Mouse (Mus musculus) liver, embryonic 15.5 days (tissue): Measurements from ENCODE around the gene Tpgs1. TPM values are rescaled to one million over a fixed set of nuclear protein-coding genes. Genes with fewer than 3 reads are reported as not detected.
A peak's percentile ranks its signal among the peaks of the same experiment; 100 is the strongest.
"Not testable (repeated sequence)": the region's sequence is repeated elsewhere in the genome, so short reads cannot be mapped to it uniquely, and the experiment has no call there.

ENCODE experiments used
- ATAC-seq: fragments of 200-750 bp; cut with Nextera tagmentation; 2 replicates; pipeline ENCODE4 v1.8.0; 2017; ENCODE audit warnings: moderate number of reproducible peaks, mild to moderate bottlenecking, moderate library complexity; ENCODE audit not compliant: insufficient read depth
- H3K27ac ChIP-seq: fragments of 300-500 bp; sonication (generic); replicated peaks from 2 replicates; pipeline ENCODE4 v1.5.1; 2015; ENCODE audit warnings: mild to moderate bottlenecking, inconsistent platforms
- H3K27me3 ChIP-seq: fragments of 300-500 bp; sonication (generic); 2 replicates; pipeline ENCODE4 v1.6.1; 2015; ENCODE audit warnings: mild to moderate bottlenecking, inconsistent platforms
- H3K36me3 ChIP-seq: fragments of 300-500 bp; sonication (generic); replicated peaks from 2 replicates; pipeline ENCODE4 v1.6.1; 2015; ENCODE audit warnings: moderate library complexity, mild to moderate bottlenecking, inconsistent platforms
- H3K4me1 ChIP-seq: fragments of 300-500 bp; sonication (generic); replicated peaks from 2 replicates; pipeline ENCODE4 v1.6.1; 2015; ENCODE audit warnings: inconsistent platforms
- H3K4me2 ChIP-seq: fragments of 300-500 bp; sonication (generic); 2 replicates; pipeline ENCODE4 v1.6.1; 2015; ENCODE audit warnings: moderate library complexity, mild to moderate bottlenecking, inconsistent platforms
- H3K4me3 ChIP-seq: fragments of 300-500 bp; sonication (generic); replicated peaks from 2 replicates; pipeline ENCODE4 v1.5.1; 2015; ENCODE audit warnings: mild to moderate bottlenecking, inconsistent platforms
- H3K9ac ChIP-seq: fragments of 300-500 bp; sonication (generic); 2 replicates; pipeline ENCODE4 v1.6.1; 2015; ENCODE audit warnings: moderate library complexity, mild to moderate bottlenecking, inconsistent platforms
- H3K9me3 ChIP-seq: fragments of 300-500 bp; sonication (generic); replicated peaks from 2 replicates; pipeline ENCODE4 v1.6.1; 2016; ENCODE audit warnings: inconsistent platforms
- WGBS: fragments of 180-500 bp; shearing (Covaris S2); methylation state at CpG from one replicate; pipeline ENCODE4 v1.1.7; 2015; ENCODE audit warnings: mixed read lengths; ENCODE audit not compliant: insufficient replicate concordance; 5-methylcytosine and 5-hydroxymethylcytosine counted together
- polyA plus RNA-seq: library from polyadenylated mRNA; unstranded; fragments of >200 nt; fragmentation: Nextera tagmentation; extraction: Ambion mirVana; gene quantifications from 2 replicates; pipeline ENCODE4 v1.2.1, GENCODE M21; 2015

Tpgs1 gene
- polyA plus RNA-seq, 1 experiment from 2014 or later = 21.4 TPM

- 79% methylated on average over 6 of the region's 6 CpGs for WGBS
- Histone ChIP-seq H3K4me3 (no peak overlapping the region), H3K36me3 (peaks cover 5% of the 10 kb centered on the region), H3K9me3 (no peaks in the 10 kb centered on the region), H3K9ac (no peak overlapping the region), H3K4me2 (no peak overlapping the region), H3K4me1 (peaks cover 11% of the 10 kb centered on the region; the same call in 1 of the 2 replicates), H3K27ac (no peak overlapping the region), H3K27me3 (no peaks in the 10 kb centered on the region)
- no peak for ATAC-seq
Measured at GRCm38 (mm10) chr10:79694379-79694655, 25.1 kb downstream of the Tpgs1 start.

GRCm38 (mm10) chr10:79695231-79696128 is 26.3 kb downstream of the Tpgs1 start:
- ATAC-seq = 0 out of 2 replicates have a peak, but pooled peaks have one; percentile 33
- Histone ChIP-seq H3K27me3 (no peaks in the 10 kb centered on the region), H3K4me2 (no peak overlapping the region), H3K36me3 (no peaks in the 10 kb centered on the region), H3K4me3 (no peak overlapping the region), H3K27ac (0 out of 2 replicates have a peak overlapping the region, but pooled peaks have one; percentile 3), H3K4me1 (peaks cover 11% of the 10 kb centered on the region; the same call in 1 of the 2 replicates), H3K9ac (no peak overlapping the region), H3K9me3 (no peaks in the 10 kb centered on the region)
- whole genome bisulfite sequencing = 55% methylated on average over 13 of the region's 13 CpGs

DNA sequence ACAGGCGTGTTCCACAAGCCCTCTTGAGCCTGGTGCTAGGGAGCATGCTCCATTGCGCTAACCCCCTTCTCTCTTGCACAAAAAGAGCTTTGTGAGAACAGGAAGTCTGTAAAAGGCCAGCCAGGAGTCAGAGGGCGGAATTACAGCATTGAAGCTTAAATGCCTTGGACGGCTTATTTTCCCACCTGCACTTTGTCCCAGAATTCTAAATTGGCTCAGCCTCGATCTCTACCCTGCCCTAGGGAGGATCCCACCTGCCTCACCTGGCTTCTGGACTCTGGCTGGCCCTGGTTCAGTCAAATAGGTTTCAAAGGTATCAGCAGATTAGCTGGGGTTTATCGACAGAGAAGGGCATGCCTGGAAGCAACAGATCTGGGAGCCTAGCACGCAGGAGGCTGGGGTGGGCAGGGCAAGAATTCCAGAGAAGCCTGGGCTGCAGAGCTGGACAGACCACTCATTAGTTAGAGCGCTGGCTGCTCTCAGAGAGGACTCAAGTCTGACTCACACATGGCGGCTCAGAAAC is 27.0 kb downstream of the Tpgs1 start:
- H3K4me3 ChIP-seq = no peak overlapping the region
- no peak overlapping the region for H3K9ac ChIP-seq
- no peaks in the 10 kb centered on the region for H3K9me3 ChIP-seq
- H3K27me3 ChIP-seq = no peaks in the 10 kb centered on the region
- no peaks in the 10 kb centered on the region for H3K36me3 ChIP-seq
- H3K4me2 ChIP-seq = no peak overlapping the region
- ATAC-seq = no peak
- H3K27ac ChIP-seq = 0 out of 2 replicates have a peak overlapping the region, but pooled peaks have one; percentile 3
- peaks cover 17% of the 10 kb centered on the region for H3K4me1 ChIP-seq
- 57% methylated on average over 9 of the region's 9 CpGs for WGBS

- no peak for ATAC-seq
- Histone ChIP-seq H3K4me1 (peaks cover 23% of the 10 kb centered on the region), H3K9ac (no peak overlapping the region), H3K9me3 (no peaks in the 10 kb centered on the region), H3K4me2 (no peak overlapping the region), H3K36me3 (no peaks in the 10 kb centered on the region), H3K27ac (no peak overlapping the region), H3K4me3 (no peak overlapping the region), H3K27me3 (no peaks in the 10 kb centered on the region)
- 49% methylated on average over 6 of the region's 6 CpGs for WGBS
Measured at GRCm38 (mm10) chr10:79697916-79698315, 28.7 kb downstream of the Tpgs1 start.

- Histone ChIP-seq H3K36me3 (no peaks in the 10 kb centered on the region), H3K27me3 (no peaks in the 10 kb centered on the region), H3K4me1 (peaks cover 24% of the 10 kb centered on the region), H3K9ac (no peak overlapping the region), H3K9me3 (no peaks in the 10 kb centered on the region), H3K4me2 (no peak overlapping the region), H3K27ac (no peak overlapping the region), H3K4me3 (no peak overlapping the region)
- 80% methylated on average over 6 of the region's 6 CpGs for WGBS
- no peak for ATAC-seq
Measured at GRCm38 (mm10) chr10:79698459-79698858, 29.3 kb downstream of the Tpgs1 start.

GRCm38 (mm10) chr10:79700676-79701075 is 31.5 kb downstream of the Tpgs1 start:
- Histone ChIP-seq H3K9ac (no peak overlapping the region), H3K9me3 (no peaks in the 10 kb centered on the region), H3K36me3 (no peaks in the 10 kb centered on the region), H3K27ac (peak overlapping the region; percentile 67; the same call in 1 of the 2 replicates), H3K4me1 (peaks cover 32% of the 10 kb centered on the region), H3K27me3 (no peaks in the 10 kb centered on the region), H3K4me3 (no peak overlapping the region), H3K4me2 (no peak overlapping the region)
- no peak for ATAC-seq
- WGBS = 41% methylated on average over 7 of the region's 7 CpGs

DNA sequence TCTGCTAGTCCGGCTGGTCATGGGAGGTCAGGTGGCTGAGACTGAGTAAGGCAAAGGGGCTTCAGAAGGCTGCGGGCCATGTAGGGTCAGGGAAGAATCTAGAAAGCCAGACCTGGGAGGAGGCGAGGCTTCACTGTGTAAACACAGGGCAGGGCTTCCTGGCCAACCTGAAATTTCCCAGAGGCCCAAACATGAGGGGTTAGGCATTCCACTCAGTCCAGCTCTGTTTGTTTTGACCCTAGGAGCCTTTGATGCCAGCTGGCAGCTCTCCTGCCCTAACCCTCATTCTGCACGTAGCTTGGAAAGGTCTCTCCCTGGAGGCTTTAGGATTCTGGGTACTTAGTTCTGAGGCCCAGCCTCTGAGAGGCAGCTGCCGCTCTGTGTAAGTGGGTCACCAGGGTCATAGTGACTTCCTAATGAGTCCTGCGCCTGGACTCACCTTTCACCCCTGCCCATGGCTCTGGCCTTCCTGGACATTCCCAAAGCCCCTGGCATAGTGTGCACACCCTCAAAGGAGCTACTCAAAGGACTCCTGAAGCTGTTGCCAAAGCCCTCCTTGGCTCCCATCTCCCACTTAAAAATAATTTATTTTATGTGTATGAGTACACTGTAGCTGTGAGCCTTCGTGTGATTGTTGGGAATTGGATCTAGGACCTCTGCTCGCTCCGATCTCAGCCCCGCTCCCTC is 32.4 kb downstream of the Tpgs1 start:
- H3K27me3 ChIP-seq = no peaks in the 10 kb centered on the region
- peaks cover 5% of the 10 kb centered on the region for H3K36me3 ChIP-seq
- H3K4me1 ChIP-seq = peaks cover 35% of the 10 kb centered on the region
- WGBS = 63% methylated on average over 10 of the region's 10 CpGs
- H3K4me3 ChIP-seq = no peak overlapping the region
- no peak overlapping the region for H3K9ac ChIP-seq
- no peak for ATAC-seq
- no peak overlapping the region for H3K4me2 ChIP-seq
- H3K9me3 ChIP-seq = no peaks in the 10 kb centered on the region
- H3K27ac ChIP-seq = peak overlapping the region; percentile 67

GRCm38 (mm10) chr10:79702970-79703369 is 33.8 kb downstream of the Tpgs1 start:
- H3K9me3 ChIP-seq, H3K27ac ChIP-seq, H3K4me2 ChIP-seq, H3K4me3 ChIP-seq, H3K27me3 ChIP-seq, H3K9ac ChIP-seq, ATAC-seq: not testable (repeated sequence)
- peaks cover 19% of the 10 kb centered on the region for H3K36me3 ChIP-seq
- 85% methylated on average over 4 of the region's 4 CpGs for WGBS
- peaks cover 49% of the 10 kb centered on the region for H3K4me1 ChIP-seq

DNA sequence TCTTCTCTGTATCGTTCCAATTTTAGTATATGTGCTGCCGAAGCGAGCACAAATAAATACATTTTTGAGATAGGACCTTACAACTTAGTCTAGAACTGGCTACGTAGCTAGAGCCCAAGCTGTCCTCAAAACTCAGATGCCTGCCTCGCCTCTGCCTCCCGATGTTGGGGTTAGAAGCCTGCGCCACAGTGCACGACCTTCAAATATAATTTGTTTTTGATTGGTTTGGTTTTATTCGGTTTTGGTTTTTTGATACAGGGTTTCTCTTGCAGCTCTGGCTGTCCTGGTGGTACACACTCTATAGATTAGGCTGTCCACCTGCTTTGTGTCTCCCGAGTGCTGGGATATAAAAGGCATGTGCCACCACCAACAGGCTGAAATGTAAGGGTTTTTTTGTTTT is 34.4 kb downstream of the Tpgs1 start:
- peak overlapping the region; percentile 96 for H3K27ac ChIP-seq
- WGBS = 71% methylated on average over 10 of the region's 10 CpGs
- peak overlapping the region; percentile 94 for H3K4me3 ChIP-seq
- no peaks in the 10 kb centered on the region for H3K27me3 ChIP-seq
- no peaks in the 10 kb centered on the region for H3K9me3 ChIP-seq
- H3K4me2 ChIP-seq = peak overlapping the region; percentile 78
- peaks cover 25% of the 10 kb centered on the region for H3K36me3 ChIP-seq
- peaks cover 55% of the 10 kb centered on the region for H3K4me1 ChIP-seq
- H3K9ac ChIP-seq = peak overlapping the region; percentile 97; the same call in 1 of the 2 replicates
- ATAC-seq = no peak

GRCm38 (mm10) chr10:79704065-79704969 is 35.1 kb downstream of the Tpgs1 start, which contains the start of gene Bsg:
TSS of gene Bsg (plus strand) at chr10:79704491.
- no peaks in the 10 kb centered on the region for H3K27me3 ChIP-seq
- H3K4me1 ChIP-seq = peaks cover 63% of the 10 kb centered on the region
- under 1% methylated on average over 56 of the region's 65 CpGs for WGBS
- peaks cover 33% of the 10 kb centered on the region for H3K36me3 ChIP-seq
- H3K4me2 ChIP-seq = peak within 1 kb of the TSS; percentile 87
- no peaks in the 10 kb centered on the region for H3K9me3 ChIP-seq
- peak within 1 kb of the TSS; percentile 94 for H3K4me3 ChIP-seq
- peak within 1 kb of the TSS; percentile 96 for H3K27ac ChIP-seq
- peak within 1 kb of the TSS; percentile 97 for H3K9ac ChIP-seq
- ATAC-seq = peak; percentile 88
